Mouse (Mus musculus) bone marrow, adult 2 months (tissue): Measurements from ENCODE around the gene Chst11.

Experiments
- CTCF ChIP-seq: fragments of 200-500 bp; IDR thresholded peaks from 2 replicates; pipeline ENCODE4 v1.5.1; 2011; ENCODE audit warnings: low read length, control low read depth; ENCODE audit not compliant: control insufficient read depth, insufficient read depth
- POLR2A ChIP-seq: fragments of 200-500 bp; IDR thresholded peaks from 2 replicates; pipeline ENCODE4 v1.6.1; 2011; ENCODE audit warnings: low read depth, mild to moderate bottlenecking, control low read depth, low read length, borderline replicate concordance; ENCODE audit not compliant: control insufficient read depth

GRCm38 (mm10) chr10:83120938-83121337, 135.6 kb downstream of the Chst11 start:
- TF ChIP-seq CTCF (no peak), POLR2A (no peak)
